Mouse (Mus musculus) midbrain, embryonic 11.5 days (tissue): ENCODE data around the gene Cmss1. TPM values are rescaled to one million over a fixed set of nuclear protein-coding genes. Genes with fewer than 3 reads are reported as not detected.

Source experiments
- ATAC-seq: fragments of 200-750 bp; cut with Nextera tagmentation; 2 replicates; pipeline ENCODE4 v1.8.0; 2017; ENCODE audit warnings: moderate TSS enrichment, moderate library complexity; ENCODE audit not compliant: low FRiP score
- DNase-seq: peaks from one replicate; pipeline ENCODE4 v3.0.0; 2015; ENCODE audit warnings: low spot score; ENCODE audit errors: missing footprints
- H3K27ac ChIP-seq: fragments of 300-500 bp; sonication (generic); 2 replicates; pipeline ENCODE4 v1.5.1; 2014; ENCODE audit warnings: low read depth, low read length
- H3K27me3 ChIP-seq: fragments of 300-500 bp; sonication (generic); 2 replicates; pipeline ENCODE4 v1.6.1; 2014; ENCODE audit warnings: mild to moderate bottlenecking, low read length, moderate library complexity, mixed read lengths; ENCODE audit not compliant: control insufficient read depth, insufficient read depth
- H3K36me3 ChIP-seq: fragments of 300-500 bp; sonication (generic); 2 replicates; pipeline ENCODE4 v1.6.1; 2014; ENCODE audit warnings: mild to moderate bottlenecking, low read length, moderate library complexity, mixed read lengths; ENCODE audit not compliant: control insufficient read depth, insufficient read depth
- H3K4me1 ChIP-seq: fragments of 300-500 bp; sonication (generic); 2 replicates; pipeline ENCODE4 v1.6.1; 2014; ENCODE audit warnings: low read length; ENCODE audit not compliant: control insufficient read depth, insufficient read depth
- H3K4me2 ChIP-seq: fragments of 300-500 bp; sonication (generic); 2 replicates; pipeline ENCODE4 v1.6.1; 2014; ENCODE audit warnings: mild to moderate bottlenecking, moderate library complexity
- H3K4me3 ChIP-seq: fragments of 300-500 bp; sonication (generic); 2 replicates; pipeline ENCODE4 v1.5.1; 2014; ENCODE audit warnings: low read depth, low read length
- H3K9ac ChIP-seq: fragments of 300-500 bp; sonication (generic); 2 replicates; pipeline ENCODE4 v1.6.1; 2014; ENCODE audit warnings: low read length
- H3K9me3 ChIP-seq: fragments of 300-500 bp; sonication (generic); 2 replicates; pipeline ENCODE4 v1.6.1; 2016; ENCODE audit warnings: low read length; ENCODE audit not compliant: control insufficient read depth
- WGBS: fragments of 180-500 bp; shearing (Covaris S2); extraction: QIAGEN DNeasy Blood & Tissue Kit; methylation state at CpG from one replicate; pipeline ENCODE4 v1.1.7; 2014; 5-methylcytosine and 5-hydroxymethylcytosine counted together
- polyA plus RNA-seq: library from polyadenylated mRNA; unstranded; fragments of >200 nt; fragmentation: Nextera tagmentation; extraction: Ambion mirVana; gene quantifications from 2 replicates; pipeline ENCODE4 v1.2.1, GENCODE M21; 2014

Gene Cmss1
- polyA plus RNA-seq, 1 experiment from 2014 or later: 56.3 TPM

GRCm38 (mm10) chr16:57482911-57483310 lies 123.8 kb downstream of the Cmss1 start:
- DNase-seq (no peak), ATAC-seq (no peak)
- Histone ChIP-seq H3K4me3 (no peak overlapping the region), H3K4me1 (no peaks in the 10 kb centered on the region), H3K27me3 (no peaks in the 10 kb centered on the region), H3K27ac (no peak overlapping the region), H3K9me3 (no peaks in the 10 kb centered on the region), H3K36me3 (no peaks in the 10 kb centered on the region), H3K9ac (no peak overlapping the region), H3K4me2 (no peak overlapping the region)
- WGBS: 77% methylated on average over 4 of the region's 4 CpGs

- no peaks in the 10 kb centered on the region for H3K9me3 ChIP-seq
- no peaks in the 10 kb centered on the region for H3K4me1 ChIP-seq
- WGBS: 70% methylated on average over 6 of the region's 6 CpGs
- no peak overlapping the region for H3K4me3 ChIP-seq
- H3K36me3 ChIP-seq: no peaks in the 10 kb centered on the region
- no peak overlapping the region for H3K9ac ChIP-seq
- H3K27me3 ChIP-seq: no peaks in the 10 kb centered on the region
- no peak overlapping the region for H3K4me2 ChIP-seq
- no peak overlapping the region for H3K27ac ChIP-seq
- ATAC-seq (no peak), DNase-seq (no peak)
These were observed 124.4 kb downstream of the Cmss1 start for GRCm38 (mm10) chr16:57482264-57482663.

- Histone ChIP-seq H3K4me3 (no peak overlapping the region), H3K4me1 (no peaks in the 10 kb centered on the region), H3K4me2 (no peak overlapping the region), H3K27ac (no peak overlapping the region), H3K27me3 (no peaks in the 10 kb centered on the region), H3K9ac (no peak overlapping the region), H3K9me3 (no peaks in the 10 kb centered on the region), H3K36me3 (no peaks in the 10 kb centered on the region)
- WGBS: 91% methylated on average over 5 of the region's 5 CpGs
- peak; percentile 64; the same call in 1 of the 2 replicates for ATAC-seq
- no peak for DNase-seq
These were observed 126.9 kb downstream of the Cmss1 start for GRCm38 (mm10) chr16:57479776-57480175.

GRCm38 (mm10) chr16:57478451-57478850 lies 128.2 kb downstream of the Cmss1 start:
- Histone ChIP-seq H3K9ac (no peak overlapping the region), H3K36me3 (no peaks in the 10 kb centered on the region), H3K27me3 (no peaks in the 10 kb centered on the region), H3K4me2 (no peak overlapping the region), H3K9me3 (no peaks in the 10 kb centered on the region), H3K4me3 (no peak overlapping the region), H3K27ac (no peak overlapping the region), H3K4me1 (no peaks in the 10 kb centered on the region)
- ATAC-seq (no peak), DNase-seq (no peak)
- 91% methylated on average over 2 of the region's 2 CpGs for WGBS

GRCm38 (mm10) chr16:57473415-57474085 lies 133.1 kb downstream of the Cmss1 start:
- DNase-seq (no peak), ATAC-seq (no peak)
- H3K4me2 ChIP-seq: no peak overlapping the region
- no peaks in the 10 kb centered on the region for H3K36me3 ChIP-seq
- H3K9me3 ChIP-seq: no peaks in the 10 kb centered on the region
- no peak overlapping the region for H3K9ac ChIP-seq
- no peaks in the 10 kb centered on the region for H3K4me1 ChIP-seq
- no peaks in the 10 kb centered on the region for H3K27me3 ChIP-seq
- no peak overlapping the region for H3K27ac ChIP-seq
- no peak overlapping the region for H3K4me3 ChIP-seq
- WGBS: 58% methylated on average over 10 of the region's 10 CpGs

- no peak overlapping the region for H3K27ac ChIP-seq
- DNase-seq (no peak), ATAC-seq (no peak)
- H3K9me3 ChIP-seq: no peaks in the 10 kb centered on the region
- H3K9ac ChIP-seq: no peak overlapping the region
- no peak overlapping the region for H3K4me2 ChIP-seq
- H3K36me3 ChIP-seq: no peaks in the 10 kb centered on the region
- H3K4me3 ChIP-seq: no peak overlapping the region
- H3K4me1 ChIP-seq: no peaks in the 10 kb centered on the region
- H3K27me3 ChIP-seq: no peaks in the 10 kb centered on the region
These were observed 135.6 kb downstream of the Cmss1 start for GRCm38 (mm10) chr16:57471071-57471470.

- Histone ChIP-seq H3K27ac (no peak overlapping the region), H3K27me3 (no peaks in the 10 kb centered on the region), H3K4me3 (no peak overlapping the region), H3K36me3 (no peaks in the 10 kb centered on the region), H3K9me3 (no peaks in the 10 kb centered on the region), H3K4me1 (no peaks in the 10 kb centered on the region), H3K4me2 (no peak overlapping the region), H3K9ac (no peak overlapping the region)
- ATAC-seq (no peak), DNase-seq (no peak)
- WGBS: 92% methylated on average over 12 of the region's 12 CpGs
These were observed 136.3 kb downstream of the Cmss1 start for GRCm38 (mm10) chr16:57470286-57470830.

GRCm38 (mm10) chr16:57469869-57470268 lies 136.8 kb downstream of the Cmss1 start:
- ATAC-seq (no peak), DNase-seq (no peak)
- no peaks in the 10 kb centered on the region for H3K27me3 ChIP-seq
- 76% methylated on average over 2 of the region's 2 CpGs for WGBS
- no peak overlapping the region for H3K4me2 ChIP-seq
- no peak overlapping the region for H3K9ac ChIP-seq
- no peaks in the 10 kb centered on the region for H3K4me1 ChIP-seq
- H3K4me3 ChIP-seq: no peak overlapping the region
- H3K36me3 ChIP-seq: no peaks in the 10 kb centered on the region
- H3K9me3 ChIP-seq: no peaks in the 10 kb centered on the region
- H3K27ac ChIP-seq: no peak overlapping the region

- no peak overlapping the region for H3K9ac ChIP-seq
- H3K27ac ChIP-seq: no peak overlapping the region
- 80% methylated on average over 4 of the region's 4 CpGs for WGBS
- H3K4me3 ChIP-seq: no peak overlapping the region
- no peak overlapping the region for H3K4me2 ChIP-seq
- H3K9me3 ChIP-seq: no peaks in the 10 kb centered on the region
- ATAC-seq (no peak), DNase-seq (no peak)
- H3K4me1 ChIP-seq: no peaks in the 10 kb centered on the region
- H3K27me3 ChIP-seq: no peaks in the 10 kb centered on the region
- no peaks in the 10 kb centered on the region for H3K36me3 ChIP-seq
These were observed 137.4 kb downstream of the Cmss1 start for GRCm38 (mm10) chr16:57469301-57469700.
